Mouse (Mus musculus) myocyte (in vitro differentiated cells): ENCODE measurements around the gene Gbx1.

ENCODE experiments used
- E2F4 ChIP-seq: IDR thresholded peaks from one replicate; pipeline ENCODE4 v1.6.1; 2011; ENCODE audit warnings: mild to moderate bottlenecking, control low read depth, moderate library complexity; ENCODE audit not compliant: insufficient read depth
- MAX ChIP-seq: IDR thresholded peaks from one replicate; pipeline ENCODE4 v1.6.1; 2011; ENCODE audit warnings: low read depth, mild to moderate bottlenecking, control low read depth
- MYOG ChIP-seq, 3 experiments: IDR thresholded peaks; one replicate each; pipeline ENCODE4 v1.6.1; 2011; ENCODE audit warnings: control low read depth in 2 of 3, low read depth in 2 of 3, mild to moderate bottlenecking in 2 of 3; ENCODE audit not compliant: insufficient read length in 2 of 3, control insufficient read depth in 1 of 3, insufficient read depth in 1 of 3
- REST ChIP-seq: IDR thresholded peaks from one replicate; pipeline ENCODE4 v1.6.1; 2011; ENCODE audit warnings: mild to moderate bottlenecking, control low read depth, moderate library complexity; ENCODE audit not compliant: insufficient read depth, insufficient read length
- USF1 ChIP-seq: IDR thresholded peaks from one replicate; pipeline ENCODE4 v1.6.1; 2011; ENCODE audit warnings: low read depth, mild to moderate bottlenecking, control low read depth, moderate library complexity

DNA sequence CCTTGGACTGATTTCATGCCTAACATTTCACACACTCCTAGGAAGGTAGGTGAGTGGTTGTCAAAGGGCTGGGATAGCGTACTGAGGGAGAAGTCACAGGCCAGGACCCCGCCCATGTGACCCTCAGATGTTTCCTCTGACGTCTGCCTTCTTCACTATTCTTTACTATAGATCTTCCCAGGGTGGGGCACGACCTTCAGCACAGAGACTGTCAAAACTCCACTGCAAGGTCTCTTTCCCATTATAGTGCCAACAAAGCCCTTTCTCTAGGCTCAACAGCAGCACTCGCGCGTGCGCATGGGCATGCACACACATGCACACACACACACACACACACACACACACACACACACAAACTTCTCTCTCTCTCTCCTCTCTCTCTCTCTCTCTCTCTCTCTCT is 3.2 kb downstream of the Gbx1 start:
- TF ChIP-seq MAX, result no peak
- TF ChIP-seq REST, result no peak
- TF ChIP-seq E2F4, result no peak
- TF ChIP-seq MYOG (IDR thresholded peaks at IDR 0.05; ENCODE audit: control insufficient read depth in 1 of 3, insufficient read depth in 1 of 3, insufficient read length in 2 of 3, low read depth in 2 of 3), result no peak
- TF ChIP-seq USF1, result no peak
